Mouse (Mus musculus): Measurements from ENCODE around the gene Hspe1.

- TF ChIP-seq POLR2A (IDR thresholded peaks at IDR 0.05; ENCODE audit: extremely low read depth, insufficient read depth, low read length) = no peak
- TF ChIP-seq CTCF (IDR thresholded peaks at IDR 0.05; ENCODE audit: low read depth, low read length) = no peak
Observed at GRCm38 (mm10) chr1:55039944-55040343, 48.0 kb upstream of the Hspe1 start.

Measured in liver, adult 2 months (tissue).